Mouse (Mus musculus) right cerebral cortex, postnatal 36 days (tissue): ENCODE measurements around the gene Dglucy.
"Not testable (repeated sequence)": the region's sequence is repeated elsewhere in the genome, so short reads cannot be mapped to it uniquely, and the experiment has no call there.

ENCODE experiments used
- DNase-seq, 2 experiments: peaks; one replicate each; pipeline ENCODE4 v3.0.0; 2022; ENCODE audit warnings: low spot score in 2 of 2, mixed read lengths in 1 of 2

Dglucy gene

DNA sequence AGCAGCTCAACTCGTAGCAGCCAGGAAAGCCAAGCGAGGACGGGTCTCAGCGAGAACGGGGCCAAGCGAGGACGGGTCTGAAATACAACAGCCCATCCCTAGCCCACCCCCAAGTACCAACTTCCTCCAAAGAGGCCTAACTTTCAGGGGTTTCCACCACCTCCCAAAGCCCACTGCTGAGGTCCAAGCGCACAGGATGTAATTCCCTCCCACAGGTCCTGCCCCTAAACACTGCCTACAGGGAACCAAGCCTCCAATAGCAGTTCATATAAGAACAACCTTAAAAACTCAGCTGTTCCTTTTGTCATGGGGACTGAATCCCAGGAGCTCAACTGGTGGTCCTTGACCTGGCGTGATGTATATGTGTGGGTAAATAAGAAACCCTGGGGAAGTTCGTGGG, 1.6 kb downstream of the Dglucy start:
- no peak for DNase-seq

DNA sequence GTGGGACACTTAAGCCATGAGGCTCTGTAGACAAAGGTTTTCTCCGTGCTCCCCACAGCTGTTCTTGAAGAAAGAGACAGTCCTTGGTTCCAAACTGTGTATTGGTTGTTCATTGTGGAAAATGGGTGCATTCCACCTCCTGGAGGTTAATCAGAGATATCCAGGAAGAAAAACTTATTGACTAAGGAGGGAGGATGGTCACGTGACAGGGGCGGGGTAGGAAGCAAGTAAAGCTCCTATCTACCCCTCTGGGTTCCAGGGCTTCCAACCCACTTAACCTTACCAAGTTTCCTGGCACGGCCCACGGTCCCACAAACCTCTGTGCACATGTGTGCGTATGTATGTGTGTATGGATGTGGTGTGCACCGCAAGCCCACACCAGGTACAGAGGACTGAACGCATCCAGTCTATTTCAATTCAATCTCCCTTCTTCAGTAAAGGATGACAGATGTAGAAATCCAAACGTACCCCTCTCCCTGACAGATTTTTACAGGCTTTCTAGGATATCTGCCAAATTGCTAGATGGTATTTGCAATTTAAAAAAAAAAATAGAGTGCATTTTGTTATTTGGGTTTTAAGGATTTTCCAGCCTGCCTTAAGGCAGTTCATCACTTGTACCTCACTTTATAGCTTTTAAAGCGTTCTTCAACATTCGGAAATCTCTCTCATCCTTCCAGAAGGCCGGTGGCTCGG, 2.7 kb downstream of the Dglucy start:
- DNase-seq = no peak

DNA sequence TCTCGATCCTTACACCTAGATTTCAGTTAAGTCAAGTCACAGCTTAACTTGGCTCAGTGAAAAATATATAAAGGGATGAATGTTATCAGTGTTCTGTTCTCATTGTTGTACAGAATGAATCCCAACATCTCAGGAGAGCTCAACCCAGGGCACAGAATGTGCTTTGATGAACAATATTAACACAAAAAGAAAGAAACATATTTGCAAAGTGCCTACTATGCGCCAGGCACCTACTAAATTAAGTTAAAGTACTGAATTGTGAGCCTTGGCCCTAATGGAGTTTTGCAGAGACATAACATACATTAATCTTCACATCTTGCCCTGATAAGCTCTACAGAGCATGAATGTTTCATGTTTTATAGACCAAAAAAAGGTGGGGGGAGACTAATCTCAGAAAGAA, 5.3 kb downstream of the Dglucy start:
- DNase-seq = no peak

DNA sequence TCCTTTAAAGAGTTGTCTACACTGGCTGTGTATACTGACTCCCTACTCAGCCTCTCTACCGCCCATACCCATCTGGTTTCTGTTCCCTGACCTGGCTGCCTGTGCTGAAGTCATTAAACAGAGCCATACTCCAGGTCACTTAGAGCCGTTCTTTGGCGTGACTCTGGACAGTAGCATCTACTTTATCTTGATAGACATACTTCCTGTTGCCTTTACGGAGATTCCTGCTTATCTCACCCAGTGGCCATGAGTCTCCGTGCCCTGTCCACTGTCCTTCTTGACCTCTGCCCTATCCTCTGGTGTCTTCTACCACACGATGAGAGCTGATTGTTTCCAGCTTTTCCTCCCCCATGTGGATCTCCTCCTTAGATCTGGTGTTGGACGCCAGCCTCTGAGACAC, 6.5 kb downstream of the Dglucy start:
- DNase-seq = no peak

DNA sequence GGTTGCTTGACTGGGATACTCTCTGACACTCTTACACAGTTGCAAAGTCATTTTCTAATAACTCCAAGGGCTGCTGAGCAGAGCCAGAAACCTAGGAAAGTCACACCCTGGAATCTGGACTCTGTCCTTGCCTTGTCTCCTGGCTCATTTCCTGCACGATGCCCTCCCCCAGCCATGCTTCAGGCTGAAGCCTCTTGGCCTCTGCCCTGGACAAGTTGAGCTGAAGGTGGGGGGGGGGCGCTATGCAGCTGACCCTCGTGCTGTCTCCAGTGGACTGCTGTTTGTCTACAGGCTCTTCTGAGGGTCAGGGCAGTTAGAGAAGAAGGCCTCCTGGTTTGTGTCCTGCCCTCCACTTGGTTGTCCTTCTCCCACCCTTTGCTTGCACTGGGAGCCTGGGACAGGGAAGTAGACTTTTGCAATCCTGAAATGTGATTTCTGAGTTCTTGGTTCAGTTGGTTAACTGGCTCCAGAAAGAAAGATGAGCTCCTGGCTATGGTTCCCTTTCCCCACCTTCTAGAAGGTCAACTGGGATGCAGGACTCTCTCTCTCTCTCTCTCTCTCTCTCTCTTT, 11.2 kb downstream of the Dglucy start:
- no peak for DNase-seq

DNA sequence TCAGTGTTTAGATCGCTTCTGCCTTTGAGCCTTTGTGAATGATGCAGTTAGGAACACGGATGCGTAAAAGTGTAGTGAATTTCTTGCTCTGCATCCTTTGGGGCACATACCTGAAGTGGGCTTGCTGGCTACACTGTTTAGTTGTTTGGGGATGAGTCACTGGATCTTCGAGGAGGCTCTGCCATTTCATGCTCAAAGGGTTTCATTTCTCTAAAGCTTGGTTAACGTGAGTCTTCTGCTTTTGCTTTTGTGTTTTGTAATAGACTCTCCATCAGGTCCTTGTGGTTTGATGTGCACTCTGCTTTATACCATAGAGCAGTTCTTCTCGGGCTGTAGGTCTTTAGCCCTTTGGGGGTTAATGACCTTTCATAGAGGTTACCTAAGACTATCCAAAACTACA, 12.6 kb downstream of the Dglucy start:
- no peak for DNase-seq

DNA sequence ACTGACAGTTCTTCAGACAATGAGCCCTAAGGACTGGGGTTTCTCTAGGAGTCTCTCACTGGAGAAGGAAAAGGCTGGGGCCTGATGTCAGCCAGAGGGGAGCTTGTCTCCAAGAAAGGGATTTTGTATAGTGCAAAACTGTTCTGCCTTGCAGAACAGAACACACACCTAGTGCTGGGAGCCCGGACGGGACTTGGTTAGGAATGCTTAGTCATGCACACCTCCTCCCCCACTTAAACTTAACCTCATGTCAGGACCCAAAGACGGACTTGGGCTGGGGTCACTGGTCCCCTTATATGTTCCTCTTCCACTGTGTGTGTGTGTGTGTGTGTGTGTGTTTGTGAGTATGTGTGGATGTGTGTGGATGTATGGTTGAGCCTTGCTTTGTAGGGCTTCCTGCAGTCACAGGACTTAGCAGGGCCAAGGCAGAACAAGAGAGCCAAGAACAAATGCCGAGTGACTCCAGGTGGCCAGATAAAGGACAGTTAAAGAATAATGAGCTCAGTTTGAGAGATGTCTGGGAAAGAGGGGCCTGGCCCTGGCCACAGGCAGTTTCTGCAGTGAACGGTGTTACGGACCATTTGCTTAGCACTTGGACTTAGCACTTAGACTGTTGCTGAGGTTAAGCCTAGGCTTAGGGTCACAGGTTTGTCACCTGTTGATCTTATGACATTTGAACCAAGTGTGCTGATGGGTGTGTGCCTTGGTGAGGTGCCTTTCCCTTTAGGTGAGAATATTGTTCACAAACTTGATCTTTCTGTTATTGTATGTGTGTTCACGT, 15.8 kb downstream of the Dglucy start:
- no peak for DNase-seq

DNA sequence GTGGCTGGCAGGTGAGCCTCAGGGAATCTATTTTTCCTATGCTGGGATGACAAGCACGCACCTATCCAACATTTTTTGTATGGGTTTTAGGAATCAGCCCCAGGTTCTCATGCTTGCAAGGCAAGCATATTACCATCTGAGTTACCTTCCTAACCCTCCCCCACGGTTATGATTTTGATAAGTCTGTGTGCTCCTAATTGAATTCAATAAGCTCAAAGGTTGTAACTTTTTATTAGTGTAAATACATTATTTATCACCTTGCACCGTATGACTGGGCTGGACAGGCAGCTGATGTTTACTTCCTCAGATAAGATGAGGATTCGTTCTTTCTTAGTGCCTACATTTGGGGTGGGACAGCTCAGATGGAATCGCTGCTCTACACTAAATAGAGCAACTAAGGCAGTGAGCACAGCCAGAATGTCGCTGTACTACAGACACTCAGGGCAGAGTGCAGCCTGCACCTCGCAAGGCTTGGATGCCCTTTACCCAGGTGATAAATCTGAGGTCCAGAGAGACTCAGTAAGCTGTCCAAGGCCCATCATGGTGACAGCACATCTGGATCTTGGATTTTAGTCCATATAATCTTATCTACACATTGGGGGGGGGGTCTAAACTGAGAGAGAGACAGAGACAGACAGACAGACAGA, 16.7 kb downstream of the Dglucy start:
- DNase-seq = no peak

DNA sequence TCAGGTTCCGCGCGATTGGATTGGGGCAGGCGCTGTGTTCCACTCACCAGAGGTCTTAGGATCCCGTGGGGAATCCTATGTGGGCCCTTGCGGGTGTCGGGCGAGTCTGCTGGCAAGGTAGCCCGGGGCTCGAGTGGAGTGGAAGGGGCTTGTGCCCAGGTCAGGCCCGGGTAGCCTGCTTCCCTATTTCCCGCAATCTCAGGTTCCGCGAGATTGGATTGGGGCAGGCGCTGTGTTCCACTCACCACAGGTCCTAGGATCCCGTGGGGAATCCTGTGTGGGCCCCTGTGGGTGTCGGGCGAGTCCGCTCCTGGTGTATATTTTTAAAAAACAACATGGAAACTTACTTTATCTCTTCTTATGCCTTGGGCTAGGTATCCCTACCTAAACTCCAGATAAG, 24.5 kb downstream of the Dglucy start:
- not testable (repeated sequence) for DNase-seq

DNA sequence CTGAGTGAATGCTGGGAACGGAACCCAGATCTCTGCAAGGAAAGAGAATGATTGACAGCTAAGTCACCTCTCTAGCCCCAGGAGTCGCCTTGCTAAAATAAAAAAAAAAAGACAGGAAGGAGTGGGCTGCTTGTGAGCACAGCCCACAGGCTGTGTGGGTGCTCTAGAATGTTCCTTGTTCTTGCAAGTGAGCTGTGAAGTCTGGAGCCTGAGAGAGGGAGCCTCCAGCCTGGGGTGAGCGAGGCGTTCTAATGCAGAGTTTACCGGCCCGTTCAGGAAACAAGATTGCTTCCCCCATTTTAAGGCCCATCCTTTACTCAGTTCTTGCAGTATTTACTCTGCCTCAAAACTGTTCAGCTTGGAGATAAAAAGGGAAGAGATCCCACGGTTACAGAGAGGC, 28.4 kb downstream of the Dglucy start:
- DNase-seq = no peak

DNA sequence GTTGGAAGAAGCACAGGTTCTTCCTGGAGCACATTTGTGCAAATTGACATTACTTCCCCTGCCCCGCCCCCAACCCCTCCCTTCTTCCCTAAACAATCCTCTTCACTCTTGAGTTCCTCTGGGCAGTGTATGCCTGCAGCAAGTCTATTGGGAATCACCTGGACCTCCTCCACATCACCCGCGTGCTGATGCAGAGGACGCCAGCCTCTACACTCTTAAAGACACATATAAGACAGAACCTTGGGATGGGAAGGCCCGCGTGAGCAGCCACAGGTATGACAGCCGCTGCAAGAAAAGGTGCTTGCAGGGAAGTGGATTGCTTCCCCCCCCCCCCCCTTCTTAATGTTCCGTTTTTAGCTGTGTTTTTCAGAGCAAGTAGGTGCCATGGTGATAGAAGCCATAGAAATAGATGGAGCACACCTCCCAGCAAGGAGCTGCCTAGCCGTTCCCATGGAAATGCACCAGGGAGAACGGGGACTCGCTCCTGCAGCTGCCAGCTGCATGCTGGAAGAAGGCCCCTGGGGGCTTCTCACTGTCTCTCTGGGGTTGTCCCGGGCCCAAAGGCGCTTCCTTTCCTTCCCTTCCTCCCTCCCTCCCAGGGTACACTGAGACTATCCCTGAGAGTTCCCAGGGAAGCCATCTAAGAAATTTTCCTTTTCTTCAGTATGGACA, 29.9 kb downstream of the Dglucy start:
- peak; percentile 19 to 45 for DNase-seq

DNA sequence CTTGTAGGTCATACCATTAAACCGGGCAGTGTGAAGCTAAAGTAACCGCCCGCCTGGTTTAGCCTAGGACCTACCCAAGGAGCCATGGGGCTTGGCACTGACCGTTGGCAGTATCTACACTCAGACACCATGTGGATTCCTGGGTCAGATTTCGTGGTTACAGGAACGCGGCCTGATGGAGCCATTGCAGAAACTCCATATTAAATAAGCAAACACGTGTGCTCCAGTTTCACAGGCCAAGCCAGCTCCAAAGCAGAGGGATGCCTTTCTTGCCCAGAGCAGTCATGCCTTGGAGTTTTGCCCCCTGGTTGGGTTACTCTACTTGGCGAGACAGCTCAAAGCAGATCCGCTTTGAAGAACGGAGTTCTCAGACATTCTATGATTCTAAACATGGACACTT, 31.7 kb downstream of the Dglucy start:
- DNase-seq = no peak

DNA sequence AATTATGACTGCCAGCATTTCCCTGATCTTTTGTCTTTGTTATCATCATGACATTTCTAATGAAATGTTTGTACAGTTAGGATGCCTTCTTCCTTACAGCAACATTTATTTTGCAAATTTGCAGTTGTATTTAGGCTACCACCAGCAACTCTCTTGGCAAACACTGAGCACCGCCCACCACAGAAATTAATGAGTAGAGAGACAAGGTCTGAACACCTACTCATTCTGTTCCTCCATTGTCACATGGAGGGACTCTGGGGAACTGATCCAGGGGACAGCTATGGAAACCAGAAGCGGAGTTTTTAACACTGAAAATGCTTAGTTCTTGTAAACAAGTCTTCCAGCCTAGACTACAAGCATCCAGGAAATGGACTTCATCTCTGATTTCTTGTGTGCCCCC, 35.0 kb downstream of the Dglucy start:
- no peak for DNase-seq

DNA sequence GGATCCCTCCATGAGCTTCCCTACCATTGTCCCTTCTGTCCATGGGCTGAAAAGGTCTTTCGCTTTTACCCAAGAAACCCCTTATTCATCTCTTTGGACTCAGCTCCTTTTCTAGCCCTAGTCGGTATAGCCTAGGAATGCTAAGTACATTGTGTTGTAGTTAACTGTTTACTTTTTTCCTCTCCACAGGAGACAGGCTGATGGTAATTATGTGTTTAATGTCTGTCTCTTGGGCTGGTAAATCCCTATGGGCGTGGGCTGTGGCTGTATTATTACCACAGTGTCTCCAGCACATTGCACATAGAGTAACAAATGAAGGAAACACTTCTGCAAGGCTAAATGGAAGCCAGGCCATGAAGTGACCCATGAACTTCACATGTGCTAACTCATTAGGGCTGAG, 35.8 kb downstream of the Dglucy start:
- no peak for DNase-seq

DNA sequence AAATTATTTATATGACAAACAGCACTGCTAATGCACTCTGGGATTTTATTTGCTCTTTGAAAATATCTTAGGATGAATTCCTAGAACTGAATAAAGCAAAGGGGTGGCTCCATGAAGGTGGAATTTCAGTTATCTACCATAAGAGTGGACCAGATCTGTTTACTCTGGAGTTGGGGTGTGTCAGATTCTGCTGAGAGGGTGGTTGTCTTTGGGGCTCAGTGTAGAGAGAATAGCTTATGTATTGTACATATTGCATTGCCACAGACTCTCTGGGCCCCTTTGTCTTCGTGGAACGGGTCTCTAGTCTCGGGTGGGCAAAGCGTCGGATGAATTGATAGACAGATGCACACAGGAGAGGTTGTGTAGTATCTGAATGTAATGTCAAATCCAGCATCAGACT, 38.0 kb downstream of the Dglucy start:
- no peak for DNase-seq

DNA sequence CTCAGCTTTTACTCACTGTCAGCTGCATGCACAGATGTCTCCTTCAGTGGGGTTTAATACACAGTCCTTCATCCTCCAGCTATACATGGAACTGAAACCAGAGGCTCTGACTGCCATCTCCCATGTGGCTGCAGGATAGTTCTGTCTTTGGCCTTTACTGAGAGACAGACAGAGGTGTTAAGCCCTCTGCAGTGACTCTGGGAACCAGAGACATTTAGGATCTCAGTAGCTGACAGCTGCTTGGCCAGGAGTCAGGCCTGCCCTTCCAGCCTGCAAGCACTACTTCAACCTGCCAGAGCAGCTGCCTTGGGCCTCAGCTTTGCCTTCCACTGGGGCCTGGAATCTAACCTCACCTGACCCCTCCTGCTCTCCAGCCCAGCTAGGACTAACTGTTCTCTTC, 41.1 kb downstream of the Dglucy start:
- DNase-seq = no peak

DNA sequence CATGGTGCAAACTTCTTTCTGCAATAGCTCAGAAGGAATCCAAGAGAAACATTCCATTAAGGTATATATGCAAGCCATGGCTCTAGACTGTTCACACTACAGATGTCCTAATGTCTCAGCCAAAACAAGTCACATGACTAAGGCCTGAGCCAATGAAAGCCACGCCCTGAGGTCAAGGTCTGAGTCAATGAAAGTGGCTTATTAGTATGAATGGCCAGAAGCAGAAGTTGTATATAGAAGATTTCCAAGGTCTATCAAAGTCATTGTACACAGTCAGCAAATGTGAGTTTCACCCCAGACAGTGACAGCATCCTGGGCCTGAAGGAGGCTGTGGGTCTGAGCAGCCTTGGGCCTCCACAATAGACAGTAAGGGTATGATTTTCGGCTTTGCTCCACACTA, 52.2 kb downstream of the Dglucy start:
- DNase-seq = no peak

DNA sequence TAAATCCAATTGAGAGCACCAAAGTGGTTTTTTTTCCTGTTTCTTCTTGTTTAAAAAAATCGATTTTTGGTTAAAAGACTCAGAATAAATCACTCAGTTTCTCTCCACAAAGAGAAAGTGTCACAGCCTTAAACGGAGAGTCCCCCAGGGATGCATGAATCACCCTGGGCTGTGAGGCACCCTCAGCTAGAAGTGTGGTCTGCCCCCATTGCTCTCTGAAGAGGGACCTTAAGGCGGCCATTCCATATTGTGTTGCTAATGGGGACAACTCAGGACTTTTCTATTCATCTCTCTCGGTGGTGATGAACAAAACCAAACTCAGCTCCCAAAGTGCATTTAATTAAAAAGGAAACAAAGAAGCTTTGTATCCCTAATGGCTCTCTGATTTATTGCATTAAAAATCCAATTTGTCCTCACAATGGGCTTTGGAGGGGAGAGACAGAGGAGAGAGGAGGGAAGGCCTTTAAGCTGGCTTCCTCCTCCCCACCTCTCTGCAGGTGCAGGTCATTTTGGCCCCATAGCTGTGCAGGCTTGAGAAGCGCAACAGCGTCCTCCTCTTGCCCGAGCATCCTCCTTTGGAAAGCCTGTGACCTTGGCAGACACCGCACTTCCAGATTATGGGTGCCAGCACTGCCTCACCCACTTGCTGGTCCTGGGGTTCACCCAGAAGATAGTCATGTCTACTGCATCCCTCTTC, 52.9 kb downstream of the Dglucy start:
- no peak for DNase-seq

DNA sequence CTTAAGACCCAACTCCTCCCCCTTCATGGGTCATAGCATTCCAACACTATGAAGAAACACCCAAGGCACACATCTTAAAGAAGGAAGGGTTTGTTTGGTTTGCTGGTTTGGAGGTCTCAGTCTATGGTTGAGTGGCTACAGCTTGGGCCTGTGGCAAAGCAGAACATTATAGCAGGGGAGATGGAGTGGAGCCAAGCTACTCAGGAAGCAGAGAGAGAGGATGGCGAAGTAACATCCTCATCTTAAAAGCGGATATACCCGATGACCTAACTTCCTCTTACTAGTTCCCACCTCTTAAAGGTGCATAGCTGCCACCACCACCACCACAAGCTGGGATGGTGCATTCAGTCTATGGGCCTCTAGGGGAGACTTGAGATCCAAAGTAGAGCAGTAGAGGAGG, 58.4 kb downstream of the Dglucy start:
- no peak for DNase-seq

DNA sequence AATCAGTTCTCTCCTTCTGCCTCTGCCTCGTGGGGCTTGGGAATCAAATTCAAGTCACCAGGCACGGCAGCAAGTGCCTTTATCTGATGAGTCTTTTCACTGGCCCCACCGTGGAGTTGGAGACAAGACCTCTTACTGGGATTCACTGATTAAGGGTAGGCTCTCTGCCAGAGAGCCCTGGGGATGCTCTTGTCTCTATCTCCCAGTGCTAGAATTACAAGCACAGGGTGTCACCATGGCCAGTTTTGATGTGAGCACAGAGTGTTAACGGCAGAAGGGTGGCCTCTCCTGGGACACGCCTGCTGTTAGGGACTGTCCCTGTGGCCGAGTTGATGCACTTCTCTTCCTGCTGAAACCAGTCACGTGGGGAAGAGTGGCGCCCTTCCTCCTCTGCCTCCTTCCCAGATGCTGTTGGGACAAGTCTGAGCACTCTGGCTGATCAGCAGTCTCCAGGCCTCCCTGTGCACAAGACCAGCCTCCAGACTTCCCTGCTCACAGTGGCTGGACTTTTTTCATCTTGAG, 60.3 kb downstream of the Dglucy start:
- no peak for DNase-seq

DNA sequence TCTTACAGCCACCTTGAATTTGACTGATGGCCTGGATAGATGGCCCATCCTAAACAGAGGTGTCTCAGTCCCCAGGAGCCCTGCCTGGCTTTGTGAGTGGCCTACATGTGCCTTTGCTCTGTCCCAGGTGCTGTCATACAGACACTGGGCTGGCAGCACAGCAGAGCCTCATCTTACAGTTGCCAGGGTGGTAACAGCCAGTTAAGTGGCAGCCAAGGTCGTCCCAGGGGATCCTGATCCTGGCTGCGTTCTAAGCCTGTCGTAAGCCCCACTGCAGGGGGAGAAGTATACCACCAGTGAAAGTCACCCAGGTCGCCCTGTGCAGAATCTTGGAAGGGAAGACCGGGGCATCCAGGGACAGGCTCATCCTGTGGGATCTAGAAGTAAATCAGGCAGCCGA, 61.1 kb downstream of the Dglucy start:
- DNase-seq = no peak
